Mouse (Mus musculus): ENCODE results near the gene Zranb2. TPM values are rescaled to one million over a fixed set of nuclear protein-coding genes. Genes with fewer than 3 reads are reported as not detected.

The Zranb2 gene
- polyA plus RNA-seq, 1 experiment from 2014 or later, result 77.2 TPM

DNA sequence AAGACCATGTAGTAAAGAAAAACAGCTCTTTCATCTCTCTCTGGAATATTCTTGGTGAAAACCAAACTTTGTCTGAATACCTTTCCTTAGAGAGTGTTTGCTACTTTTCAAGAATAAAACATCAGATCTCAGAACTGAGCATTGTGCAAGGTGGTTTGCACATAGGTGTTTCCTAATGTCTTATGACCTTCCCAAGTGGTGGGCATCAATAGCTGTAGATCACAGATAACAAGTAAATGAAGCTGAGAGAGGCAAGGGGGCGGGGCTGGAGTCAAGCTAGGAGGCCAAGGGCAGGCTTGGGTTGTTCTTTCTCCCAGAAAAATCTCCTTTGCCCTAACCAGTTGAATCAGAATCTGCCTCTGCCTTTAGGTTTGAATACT is 42.4 kb downstream of the Zranb2 start:
- WGBS, result 83% methylated on average over 1 of the region's 1 CpGs

DNA sequence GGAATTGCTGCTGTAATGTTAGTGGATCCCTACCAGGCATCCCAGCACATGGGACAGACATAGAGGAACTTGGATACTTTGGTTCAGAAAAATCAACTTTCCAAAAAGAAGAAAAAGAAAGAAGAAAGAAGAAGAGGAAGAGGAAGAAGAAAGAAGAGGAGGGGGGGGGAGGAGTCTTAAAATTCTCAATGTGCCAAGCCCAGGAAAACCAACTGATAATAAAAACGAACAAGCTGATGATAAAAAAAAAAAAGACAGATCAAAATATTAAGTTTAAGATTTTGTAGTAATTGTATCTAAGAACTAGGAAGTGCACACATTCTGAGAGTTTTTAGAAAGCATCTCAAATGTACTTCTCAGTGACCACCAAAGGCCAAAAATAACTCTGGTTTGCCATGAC is 42.9 kb downstream of the Zranb2 start:
- no peaks in the 10 kb centered on the region for H3K4me1 ChIP-seq (ENCODE audit: control insufficient read depth, insufficient read depth, low read length)
- WGBS, result 73% methylated on average over 1 of the region's 1 CpGs

More for the DNA sequence above, 42.4 kb downstream of the Zranb2 start:
- H3K4me3 ChIP-seq (ENCODE audit: low read length), result no peak overlapping the region
- H3K9ac ChIP-seq (ENCODE audit: low read depth, low read length), result no peak overlapping the region
- no peaks in the 10 kb centered on the region for H3K9me3 ChIP-seq (ENCODE audit: control insufficient read depth, low read length)
- no peaks in the 10 kb centered on the region for H3K27me3 ChIP-seq (replicated peaks; ENCODE audit: control insufficient read depth, insufficient read depth, low read length)
- H3K4me1 ChIP-seq (ENCODE audit: control insufficient read depth, insufficient read depth, low read length), result no peaks in the 10 kb centered on the region
- H3K36me3 ChIP-seq (ENCODE audit: control insufficient read depth, insufficient read depth, low read length), result no peaks in the 10 kb centered on the region
- H3K27ac ChIP-seq (ENCODE audit: low read length), result no peak overlapping the region
- ATAC-seq, result no peak
- H3K4me2 ChIP-seq (ENCODE audit: low read depth, low read length), result no peak overlapping the region

DNA sequence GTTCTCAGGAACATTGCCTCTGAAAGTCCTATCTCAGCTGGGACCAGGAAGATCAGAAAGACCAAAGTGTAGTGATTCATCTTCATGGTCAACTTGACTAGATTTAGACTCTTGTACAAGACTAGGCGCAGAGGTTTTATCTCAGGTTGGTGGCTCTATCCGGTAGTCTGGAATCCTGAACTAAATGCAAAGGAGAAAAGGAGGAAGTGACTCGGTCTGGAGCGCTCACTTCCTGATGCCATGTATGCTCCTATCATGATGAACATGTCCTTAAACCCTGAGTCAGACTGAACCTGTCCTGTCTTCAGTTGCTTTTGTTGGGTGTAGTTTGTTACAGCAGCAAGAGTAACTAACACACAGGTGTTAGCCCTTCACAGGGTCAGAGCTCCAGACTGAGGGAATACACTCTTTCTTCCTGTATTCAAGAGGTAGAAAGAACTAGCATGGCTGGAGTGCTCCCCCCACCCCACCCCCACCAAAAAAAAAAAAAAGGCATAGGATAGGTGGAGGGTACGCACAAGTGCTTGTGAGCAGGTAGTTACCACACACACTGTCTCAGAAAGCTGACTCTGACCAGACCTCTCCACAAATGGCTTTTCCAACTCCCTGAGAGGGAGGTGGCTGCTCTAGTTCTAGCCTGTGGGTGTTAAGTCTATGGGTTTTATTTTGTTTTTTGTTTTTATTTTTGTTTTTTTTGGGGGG is 44.7 kb downstream of the Zranb2 start:
- Histone ChIP-seq H3K4me3 (ENCODE audit: low read length) (no peak overlapping the region), H3K4me1 (ENCODE audit: control insufficient read depth, insufficient read depth, low read length) (no peaks in the 10 kb centered on the region), H3K9ac (ENCODE audit: low read depth, low read length) (no peak overlapping the region), H3K9me3 (ENCODE audit: control insufficient read depth, low read length) (no peaks in the 10 kb centered on the region), H3K36me3 (ENCODE audit: control insufficient read depth, insufficient read depth, low read length) (no peaks in the 10 kb centered on the region), H3K27ac (ENCODE audit: low read length) (no peak overlapping the region), H3K27me3 (replicated peaks; ENCODE audit: control insufficient read depth, insufficient read depth, low read length) (no peaks in the 10 kb centered on the region), H3K4me2 (ENCODE audit: low read depth, low read length) (no peak overlapping the region)
- no peak for ATAC-seq
- 82% methylated on average over 5 of the region's 5 CpGs for WGBS

More for the DNA sequence above, 42.9 kb downstream of the Zranb2 start:
- Histone ChIP-seq H3K9me3 (ENCODE audit: control insufficient read depth, low read length) (no peaks in the 10 kb centered on the region), H3K4me2 (ENCODE audit: low read depth, low read length) (no peak overlapping the region), H3K4me3 (ENCODE audit: low read length) (no peak overlapping the region), H3K9ac (ENCODE audit: low read depth, low read length) (no peak overlapping the region), H3K27me3 (replicated peaks; ENCODE audit: control insufficient read depth, insufficient read depth, low read length) (no peaks in the 10 kb centered on the region), H3K36me3 (ENCODE audit: control insufficient read depth, insufficient read depth, low read length) (no peaks in the 10 kb centered on the region), H3K27ac (ENCODE audit: low read length) (no peak overlapping the region)
- no peak for ATAC-seq

DNA sequence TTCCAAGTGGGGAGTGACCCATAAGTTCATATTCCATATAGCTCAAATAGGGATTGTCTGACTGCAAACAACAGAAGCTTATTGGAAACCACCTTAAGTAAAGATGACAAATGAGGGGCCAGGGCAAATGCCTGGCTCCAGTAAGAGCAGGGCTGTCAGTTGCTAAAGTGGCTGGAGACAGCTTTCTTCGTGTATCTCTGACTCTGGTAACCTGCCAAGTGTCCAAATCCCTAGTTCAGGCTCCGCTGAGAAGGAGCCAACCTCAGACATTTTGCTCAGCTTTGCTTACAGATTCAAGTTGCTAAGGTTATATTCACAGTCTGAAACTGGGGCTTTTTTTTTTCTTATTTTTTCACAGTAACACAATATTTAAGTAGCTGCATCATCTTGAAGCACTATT is 45.4 kb downstream of the Zranb2 start:
- Histone ChIP-seq H3K9me3 (ENCODE audit: control insufficient read depth, low read length) (no peaks in the 10 kb centered on the region), H3K27me3 (replicated peaks; ENCODE audit: control insufficient read depth, insufficient read depth, low read length) (no peaks in the 10 kb centered on the region), H3K9ac (ENCODE audit: low read depth, low read length) (no peak overlapping the region), H3K36me3 (ENCODE audit: control insufficient read depth, insufficient read depth, low read length) (no peaks in the 10 kb centered on the region), H3K4me2 (ENCODE audit: low read depth, low read length) (no peak overlapping the region), H3K4me1 (ENCODE audit: control insufficient read depth, insufficient read depth, low read length) (no peaks in the 10 kb centered on the region), H3K27ac (ENCODE audit: low read length) (no peak overlapping the region), H3K4me3 (ENCODE audit: low read length) (no peak overlapping the region)
- no peak for ATAC-seq
- WGBS, result 44% methylated on average over 2 of the region's 2 CpGs

DNA sequence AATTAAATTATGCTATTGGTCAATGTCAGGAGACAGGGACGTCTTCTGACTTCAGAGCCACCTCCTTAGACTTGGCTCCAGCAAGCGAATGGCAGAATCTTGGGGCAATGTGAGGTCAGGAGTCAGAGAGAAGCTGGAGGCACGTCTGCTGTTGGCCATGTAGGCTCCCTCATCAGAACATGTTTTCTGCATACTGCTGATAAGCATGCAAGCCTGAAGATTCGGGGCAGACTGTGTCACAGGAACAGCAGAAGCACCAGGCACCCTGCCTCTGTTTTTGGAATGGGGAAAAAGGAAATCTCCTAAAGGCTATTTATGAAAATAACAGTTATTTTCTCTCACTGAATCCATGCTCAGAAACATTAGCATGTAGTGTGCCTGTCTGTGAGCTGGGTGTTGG is 46.3 kb downstream of the Zranb2 start:
- ATAC-seq, result no peak
- no peak overlapping the region for H3K4me2 ChIP-seq (ENCODE audit: low read depth, low read length)

DNA sequence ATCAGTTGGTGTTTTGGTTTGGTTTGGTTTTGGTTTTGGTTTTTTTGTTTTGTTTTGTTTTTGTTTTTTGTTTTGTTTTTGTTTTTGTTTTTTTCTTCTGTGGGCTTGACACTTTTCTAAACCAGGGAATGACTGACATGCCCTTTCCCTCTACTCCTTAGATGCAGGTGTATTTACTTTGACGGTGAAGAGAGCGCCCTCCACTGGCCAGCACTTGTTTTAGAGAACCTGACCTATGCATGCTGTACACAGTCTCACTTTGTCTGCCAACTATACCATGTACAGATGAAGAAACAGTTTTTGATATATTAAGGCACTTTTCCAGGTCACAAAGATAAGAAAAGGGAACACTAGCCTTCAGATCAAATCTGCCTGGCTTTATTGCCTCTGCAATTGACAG is 47.8 kb downstream of the Zranb2 start:
- no peak for ATAC-seq

More for the DNA sequence above, 46.3 kb downstream of the Zranb2 start:
- H3K9me3 ChIP-seq (ENCODE audit: control insufficient read depth, low read length), result no peaks in the 10 kb centered on the region
- no peak overlapping the region for H3K27ac ChIP-seq (ENCODE audit: low read length)
- no peak overlapping the region for H3K9ac ChIP-seq (ENCODE audit: low read depth, low read length)
- no peak overlapping the region for H3K4me3 ChIP-seq (ENCODE audit: low read length)
- H3K4me1 ChIP-seq (ENCODE audit: control insufficient read depth, insufficient read depth, low read length), result no peaks in the 10 kb centered on the region
- WGBS, result 73% methylated on average over 4 of the region's 4 CpGs
- H3K36me3 ChIP-seq (ENCODE audit: control insufficient read depth, insufficient read depth, low read length), result no peaks in the 10 kb centered on the region
- H3K27me3 ChIP-seq (replicated peaks; ENCODE audit: control insufficient read depth, insufficient read depth, low read length), result no peaks in the 10 kb centered on the region

DNA sequence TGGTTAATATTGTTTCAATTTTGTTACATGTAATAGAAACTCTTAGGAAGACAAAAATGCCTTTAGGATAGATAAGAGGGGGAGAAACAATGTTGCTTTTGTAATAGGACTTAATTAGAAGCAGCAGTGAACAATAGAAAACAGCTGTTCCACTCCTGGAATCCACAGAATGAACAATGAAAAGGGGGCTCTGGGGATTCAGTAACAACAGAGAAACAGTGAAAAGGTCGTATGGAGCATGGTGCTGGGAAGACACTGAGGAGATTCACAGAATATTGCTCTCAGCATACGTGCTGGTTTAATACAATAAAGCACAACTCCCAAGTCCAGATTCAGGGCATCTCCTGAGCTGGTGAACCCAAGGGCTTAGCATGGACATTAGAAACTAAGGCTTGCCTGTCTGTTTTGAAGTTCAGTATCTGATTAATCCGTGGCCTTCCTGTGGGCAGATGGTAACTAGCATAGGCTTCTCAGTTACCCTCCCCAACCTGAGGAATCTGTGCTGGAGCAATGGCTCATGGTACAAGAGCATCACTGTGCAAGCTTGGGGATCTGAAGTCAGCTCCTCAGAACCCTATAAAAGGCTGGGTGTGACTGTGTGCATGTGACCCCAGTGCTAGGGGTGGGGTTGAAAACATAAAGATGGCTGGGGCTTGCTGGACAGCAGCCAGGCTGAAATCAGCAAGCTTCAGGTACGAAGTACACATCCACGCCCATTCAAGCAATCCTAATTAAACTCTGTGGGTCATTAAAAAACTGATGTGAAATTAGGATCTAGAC is 48.9 kb downstream of the Zranb2 start:
- ATAC-seq, result peak; percentile 97
- Histone ChIP-seq H3K36me3 (ENCODE audit: control insufficient read depth, insufficient read depth, low read length) (no peaks in the 10 kb centered on the region), H3K4me3 (ENCODE audit: low read length) (no peak overlapping the region), H3K9me3 (ENCODE audit: control insufficient read depth, low read length) (no peaks in the 10 kb centered on the region), H3K27me3 (replicated peaks; ENCODE audit: control insufficient read depth, insufficient read depth, low read length) (no peaks in the 10 kb centered on the region), H3K4me2 (ENCODE audit: low read depth, low read length) (no peak overlapping the region), H3K9ac (ENCODE audit: low read depth, low read length) (no peak overlapping the region), H3K4me1 (ENCODE audit: control insufficient read depth, insufficient read depth, low read length) (no peaks in the 10 kb centered on the region), H3K27ac (ENCODE audit: low read length) (no peak overlapping the region)
- 51% methylated on average over 5 of the region's 5 CpGs for WGBS

More for the DNA sequence above, 47.8 kb downstream of the Zranb2 start:
- Histone ChIP-seq H3K27me3 (replicated peaks; ENCODE audit: control insufficient read depth, insufficient read depth, low read length) (no peaks in the 10 kb centered on the region), H3K36me3 (ENCODE audit: control insufficient read depth, insufficient read depth, low read length) (no peaks in the 10 kb centered on the region), H3K9ac (ENCODE audit: low read depth, low read length) (no peak overlapping the region), H3K27ac (ENCODE audit: low read length) (no peak overlapping the region), H3K9me3 (ENCODE audit: control insufficient read depth, low read length) (no peaks in the 10 kb centered on the region), H3K4me1 (ENCODE audit: control insufficient read depth, insufficient read depth, low read length) (no peaks in the 10 kb centered on the region), H3K4me3 (ENCODE audit: low read length) (no peak overlapping the region), H3K4me2 (ENCODE audit: low read depth, low read length) (no peak overlapping the region)
- WGBS, result 19% methylated on average over 2 of the region's 2 CpGs

DNA sequence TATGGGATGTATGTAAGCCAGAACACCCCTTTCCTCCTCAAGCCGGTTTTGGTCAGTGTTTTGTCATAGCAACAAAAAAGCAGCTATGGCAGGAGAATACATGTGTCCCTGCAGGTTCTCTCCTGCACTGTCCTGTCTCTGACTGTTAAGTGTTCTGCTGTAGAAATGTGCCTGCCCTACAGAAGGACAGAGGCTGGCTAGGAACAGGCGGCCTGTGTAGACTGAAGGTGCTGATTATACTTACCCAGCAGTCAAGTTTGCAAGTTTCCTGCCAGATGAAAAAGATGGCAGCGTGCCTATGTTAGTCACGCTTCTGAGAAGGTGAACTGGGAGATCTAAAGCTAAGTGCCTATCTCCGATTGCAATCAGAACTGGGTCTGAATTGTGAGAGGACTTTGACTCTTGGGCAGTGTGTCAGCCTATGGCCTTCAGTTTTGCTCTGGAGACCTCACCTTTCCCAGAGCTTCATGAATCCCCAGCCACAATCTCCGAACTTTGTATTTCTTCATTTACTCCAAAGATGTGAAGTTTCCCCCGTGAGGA is 63.9 kb downstream of the Zranb2 start:
- H3K36me3 ChIP-seq (ENCODE audit: control insufficient read depth, insufficient read depth, low read length), result no peaks in the 10 kb centered on the region
- H3K4me2 ChIP-seq (ENCODE audit: low read depth, low read length), result no peak overlapping the region
- H3K27ac ChIP-seq (ENCODE audit: low read length), result no peak overlapping the region
- H3K9ac ChIP-seq (ENCODE audit: low read depth, low read length), result no peak overlapping the region
- H3K4me1 ChIP-seq (ENCODE audit: control insufficient read depth, insufficient read depth, low read length), result no peaks in the 10 kb centered on the region
- WGBS, result 79% methylated on average over 7 of the region's 7 CpGs
- H3K4me3 ChIP-seq (ENCODE audit: low read length), result no peak overlapping the region
- ATAC-seq, result no peak
- H3K27me3 ChIP-seq (replicated peaks; ENCODE audit: control insufficient read depth, insufficient read depth, low read length), result no peaks in the 10 kb centered on the region
- no peaks in the 10 kb centered on the region for H3K9me3 ChIP-seq (ENCODE audit: control insufficient read depth, low read length)
